Mouse (Mus musculus): ENCODE measurements around the gene Slc25a35.
"Not testable (repeated sequence)": the region's sequence is repeated elsewhere in the genome, so short reads cannot be mapped to it uniquely, and the experiment has no call there.

Slc25a35 gene

DNA sequence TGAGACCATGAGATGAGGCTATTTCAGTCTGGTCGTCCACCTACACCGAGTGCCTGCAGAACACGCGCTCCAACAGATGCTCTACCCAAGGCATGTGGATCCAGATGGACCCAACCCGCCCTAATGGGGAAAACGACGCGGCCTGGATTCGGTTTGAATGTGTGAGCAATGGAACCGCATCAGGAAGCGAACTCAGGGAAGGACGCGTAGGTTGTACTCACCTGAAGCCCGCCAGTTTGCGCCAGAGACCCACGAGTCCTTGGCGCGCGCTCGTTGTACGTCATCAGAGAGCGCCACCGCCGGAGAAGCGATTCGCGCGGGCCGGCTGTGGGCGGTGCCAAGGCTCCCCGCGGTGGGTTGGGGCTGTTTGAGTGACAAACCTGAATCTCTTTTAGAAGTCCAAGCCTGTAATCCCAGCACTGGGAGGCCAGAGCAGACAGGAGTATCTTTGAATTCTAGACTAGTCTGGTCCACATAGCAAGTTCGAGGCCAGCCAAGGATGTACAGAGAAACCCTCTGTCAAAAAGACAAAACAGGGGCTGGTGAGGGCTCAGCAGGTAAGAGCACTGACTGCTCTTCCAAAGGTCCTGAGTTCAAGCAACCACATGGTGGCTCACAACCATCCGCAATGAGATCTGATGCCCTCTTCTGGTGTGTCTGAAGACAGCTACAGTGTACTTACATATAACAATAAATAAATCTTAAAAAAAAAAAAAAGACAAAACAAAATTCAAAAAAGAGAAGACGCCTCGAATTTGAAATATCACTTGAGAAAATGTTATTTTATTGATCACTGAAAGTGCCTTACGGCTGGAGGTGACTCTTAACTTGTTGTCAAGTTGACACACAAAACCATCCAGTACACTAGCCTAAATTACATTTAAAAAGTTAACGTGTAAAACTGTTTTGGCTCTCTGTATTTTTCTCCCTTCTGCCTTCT, 40.5 kb downstream of the Slc25a35 start, which contains the start of gene Pfas:
TSS of gene Pfas (minus strand) at position 279 of the 940 bp plus-strand sequence.
- peak; percentile 89 to 92 for DNase-seq

DNA sequence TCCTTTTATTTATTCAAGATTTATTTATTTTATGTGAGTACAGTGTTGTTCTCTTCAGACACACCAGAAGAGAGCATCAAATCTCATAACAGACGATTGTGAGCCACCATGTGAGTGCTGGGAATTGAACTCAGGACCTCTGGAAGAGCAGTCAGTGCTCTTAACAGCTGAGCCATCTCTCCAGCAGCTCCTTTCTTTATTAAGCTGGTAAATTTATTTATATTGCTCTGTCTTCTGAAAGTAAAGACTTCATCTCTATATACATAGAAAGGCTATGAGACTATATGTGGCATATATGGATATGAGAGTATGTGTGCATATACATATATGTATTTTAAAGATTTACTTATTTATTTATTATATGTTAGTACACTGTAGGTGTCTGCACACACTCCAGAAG, 41.6 kb downstream of the Slc25a35 start:
- no peak for DNase-seq

DNA sequence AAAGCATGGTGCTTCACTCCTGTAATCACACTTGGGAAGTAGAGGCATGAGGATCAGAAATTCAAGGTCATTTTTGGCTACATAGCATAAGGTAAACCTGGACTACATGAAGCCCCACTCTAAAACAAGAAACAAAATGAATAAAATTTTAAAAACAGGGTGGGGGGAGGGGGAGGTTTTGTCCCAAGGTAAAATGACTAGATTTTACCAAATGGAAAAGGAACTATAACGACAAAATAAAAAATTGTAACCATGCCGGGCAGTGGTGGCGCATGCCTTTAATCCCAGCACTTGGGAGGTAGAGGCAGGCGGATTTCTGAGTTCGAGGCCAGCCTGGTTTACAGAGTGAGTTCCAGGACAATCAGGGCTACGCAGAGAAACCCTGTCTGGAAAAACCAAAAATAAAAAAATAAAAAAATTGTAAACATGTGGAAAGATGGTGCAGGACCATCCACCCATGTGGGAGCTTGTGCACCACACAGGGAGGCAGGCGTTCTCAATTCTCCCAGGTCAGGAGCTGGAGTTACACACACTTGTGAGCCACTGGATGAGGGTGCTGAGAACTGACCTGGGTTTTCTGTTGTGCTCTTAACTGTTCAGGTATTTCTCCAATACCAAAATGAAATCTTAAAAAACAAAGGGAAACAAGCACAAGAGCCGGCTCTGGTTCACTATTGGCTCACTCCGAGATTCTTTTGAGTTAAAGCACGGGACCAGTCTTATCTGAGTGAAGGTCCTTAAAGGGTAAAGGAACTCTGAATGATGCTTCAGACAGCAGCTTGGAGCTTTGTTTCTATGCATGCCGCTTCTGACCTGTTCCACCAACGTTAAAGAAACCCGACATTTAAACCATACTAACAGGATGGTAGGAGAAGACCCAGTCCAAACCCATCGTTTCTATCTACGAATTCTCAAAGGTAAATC, 42.7 kb downstream of the Slc25a35 start:
- no peak for DNase-seq

DNA sequence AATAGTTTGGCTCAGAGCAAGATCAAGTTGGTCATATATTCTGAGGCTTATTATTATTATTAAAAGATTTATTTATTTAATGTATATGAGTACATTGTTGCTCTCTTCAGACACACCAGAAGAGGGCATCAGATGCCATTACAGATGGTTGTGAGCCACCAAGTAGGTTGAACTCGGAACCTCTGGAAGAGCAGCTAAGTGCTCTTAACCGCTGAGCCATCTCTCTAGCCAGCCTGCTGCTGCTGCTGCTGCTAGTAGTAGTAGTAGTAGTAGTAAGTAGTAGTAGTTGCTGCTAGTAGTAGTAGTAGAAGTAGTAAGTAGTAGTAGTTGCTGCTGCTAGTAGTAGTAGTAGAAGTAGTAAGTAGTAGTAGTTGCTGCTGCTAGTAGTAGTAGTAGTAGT, 43.5 kb downstream of the Slc25a35 start:
- not testable (repeated sequence) for DNase-seq

DNA sequence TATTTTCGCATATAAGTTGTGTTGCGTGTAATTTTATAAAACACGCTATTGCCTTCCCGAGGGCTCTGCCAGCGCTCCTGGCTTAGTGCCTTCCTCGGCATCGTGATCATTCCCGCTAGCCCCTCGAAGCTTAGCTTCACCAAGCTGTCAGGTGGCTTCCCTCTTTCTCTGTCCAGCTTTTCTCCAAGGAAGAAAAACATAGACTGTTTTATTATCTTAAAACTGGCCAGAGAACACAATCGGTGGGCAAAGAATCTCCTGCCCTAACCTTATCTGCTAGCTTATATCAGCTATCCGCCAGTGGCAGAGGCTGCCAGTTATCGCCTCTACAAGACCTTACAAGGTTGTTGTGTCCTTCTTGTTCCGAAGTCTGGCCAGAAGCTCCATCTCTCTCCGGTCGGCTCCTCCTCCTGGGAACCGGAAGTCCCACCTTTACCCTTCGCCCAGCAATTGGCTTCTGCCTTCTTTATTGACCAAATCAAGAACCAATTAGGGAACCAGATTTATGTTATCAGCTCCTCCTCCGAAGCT, 44.2 kb downstream of the Slc25a35 start:
- peak; percentile 75 to 84 for DNase-seq

DNA sequence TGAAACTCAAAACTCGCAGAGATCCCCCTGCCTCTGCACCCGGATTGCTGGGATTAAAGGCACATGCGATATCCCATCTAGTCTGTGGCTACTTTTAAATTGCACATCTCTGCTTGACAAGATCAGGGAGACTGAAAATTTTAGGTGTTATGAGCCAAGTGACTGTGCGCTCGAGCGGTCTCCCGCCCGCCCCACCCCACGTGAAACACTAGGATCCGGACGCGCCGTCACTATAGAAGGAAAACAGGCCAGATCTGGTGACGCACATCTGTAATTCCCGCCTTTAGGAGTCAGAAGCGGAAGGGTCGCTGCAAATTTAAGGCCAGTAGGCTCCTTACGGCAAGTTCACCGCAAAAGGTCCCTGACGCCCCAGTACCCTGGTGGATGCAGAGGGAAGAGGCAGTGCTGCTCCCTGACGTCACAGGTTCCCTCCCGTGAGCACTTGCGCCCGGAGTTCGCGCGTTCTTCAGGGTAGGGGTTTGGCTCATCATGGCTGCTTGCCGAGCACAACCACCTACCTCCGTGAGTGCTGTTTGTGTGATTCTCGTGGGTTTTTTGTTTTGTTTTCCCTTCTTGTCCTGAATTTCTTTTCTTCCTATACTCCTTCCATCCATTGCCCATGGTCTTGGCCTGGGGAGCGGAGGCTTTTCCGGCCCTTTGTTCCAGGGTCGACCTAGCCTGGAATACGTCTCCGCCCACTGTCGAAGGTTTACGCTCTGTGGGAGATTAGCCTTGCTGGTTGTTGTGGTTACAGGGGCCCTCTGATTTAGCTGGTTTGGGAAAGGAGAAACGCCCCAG, 47.9 kb downstream of the Slc25a35 start, which contains the start of gene Ctc1:
TSS of gene Ctc1 (plus strand) at position 268 of the 798 bp plus-strand sequence.
- peak; percentile 86 to 89 for DNase-seq

DNA sequence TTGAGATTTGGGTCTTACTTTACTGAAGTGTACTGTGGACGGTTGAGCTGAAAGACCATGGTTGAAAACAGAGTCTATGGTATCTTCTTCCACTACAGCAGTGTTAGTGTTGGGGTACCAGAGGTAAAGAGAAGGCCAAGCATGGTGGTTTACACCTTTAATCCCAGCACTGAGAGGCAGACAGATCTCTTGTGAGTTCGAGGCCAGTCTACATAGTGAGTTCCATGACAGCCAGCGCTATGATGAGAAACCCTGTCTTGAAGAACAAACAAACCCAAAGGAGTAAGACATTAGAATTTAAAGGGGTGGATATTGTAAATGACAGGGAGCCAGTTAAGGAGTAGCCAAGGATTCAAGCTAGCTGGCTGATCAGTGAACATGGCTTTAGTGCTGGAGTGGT, 48.8 kb downstream of the Slc25a35 start:
- DNase-seq = no peak

DNA sequence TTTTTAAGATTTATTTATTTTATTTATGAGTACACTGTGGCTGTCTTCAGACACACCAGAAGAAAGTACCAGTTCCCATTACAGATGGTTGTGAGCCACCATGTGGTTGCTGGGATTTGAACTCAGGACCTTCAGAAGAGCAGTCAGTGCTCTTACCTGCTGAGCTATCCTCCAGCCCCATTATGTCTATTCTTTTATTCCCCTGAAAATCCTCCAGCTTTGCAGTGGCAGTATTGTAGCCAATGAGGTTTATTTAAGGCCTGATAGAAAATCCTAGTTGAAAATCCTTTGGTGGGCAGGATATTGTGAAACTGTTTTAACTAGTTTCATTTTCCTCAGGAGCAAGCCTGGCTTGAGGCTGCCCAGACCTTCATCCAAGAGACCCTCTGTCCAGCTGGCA, 52.8 kb downstream of the Slc25a35 start:
- no peak for DNase-seq
